ENCODE assay signal across 8 mouse cellular contexts in the genomic region with DNA sequence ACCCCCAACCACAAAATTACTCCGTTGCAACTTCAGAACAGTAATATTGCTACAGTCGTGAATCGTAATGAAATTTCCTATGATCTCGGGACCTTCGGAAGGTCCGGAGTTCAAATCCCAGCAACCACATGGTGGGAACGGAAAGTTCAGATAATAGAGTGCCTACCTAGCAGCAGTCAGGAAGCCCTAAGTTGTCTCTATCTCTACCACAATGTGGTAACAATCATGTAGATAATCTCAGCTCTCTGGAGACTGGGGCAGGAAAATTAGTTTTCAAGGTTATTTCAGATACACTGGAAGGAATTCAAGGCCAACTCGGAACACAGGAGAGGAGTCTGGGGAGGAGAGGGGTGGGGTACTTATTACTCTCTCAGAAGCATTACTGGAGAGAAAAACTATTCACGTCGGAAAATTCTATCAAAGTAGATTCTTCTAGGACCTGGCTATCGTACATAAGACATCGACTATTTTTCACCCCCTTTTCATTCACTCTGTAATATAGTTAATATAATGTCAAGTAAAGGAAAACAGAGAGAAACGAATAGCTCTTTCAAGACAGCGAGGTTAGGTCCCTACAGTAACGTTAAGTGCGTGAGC. TPM values are rescaled to one million over a fixed set of nuclear protein-coding genes. Genes with fewer than 3 reads are reported as not detected.
A peak's percentile ranks its signal among the peaks of the same experiment; 100 is the strongest.
DNase-seq lines count a peak whose midpoint lies in the region; ATAC-seq and TF ChIP-seq lines count a peak whose summit lies in the region.

No protein-coding gene starts in this region.

- no peak for TF ChIP-seq CTCF in midbrain, postnatal 0 days (IDR thresholded peaks at IDR 0.05)

- 0 out of 2 replicates have a peak, but pooled peaks have one; percentile 10 for ATAC-seq in kidney, embryonic 16.5 days (ENCODE audit: low FRiP score, low TSS enrichment)
- ATAC-seq in embryonic facial prominence, embryonic 11.5 days (replicated peaks; ENCODE audit: insufficient number of reproducible peaks, low FRiP score, low TSS enrichment, low read depth): no peak
- ATAC-seq in hindbrain, embryonic 15.5 days (ENCODE audit: low FRiP score, low read depth): no peak; the same call in 1 of the 2 replicates
- ATAC-seq in midbrain, postnatal 0 days (ENCODE audit: low FRiP score): no peak
- no peak for ATAC-seq in inflammation-experienced regulatory T-cells, adult 6 months

- peak overlapping the region; percentile 76 for H3K4me2 ChIP-seq in kidney, embryonic 16.5 days (replicated peaks; ENCODE audit: low read depth, low read length)
- peak overlapping the region; percentile 37 for H3K4me2 ChIP-seq in embryonic facial prominence, embryonic 11.5 days (ENCODE audit: low read depth, low read length)
- peak overlapping the region; percentile 64 for H3K4me2 ChIP-seq in hindbrain, embryonic 15.5 days
- peak overlapping the region; percentile 49 for H3K4me2 ChIP-seq in midbrain, postnatal 0 days (ENCODE audit: low read depth, low read length, poor library complexity, severe bottlenecking)

- no peaks in the 10 kb centered on the region for H3K27me3 ChIP-seq in kidney, embryonic 16.5 days (ENCODE audit: insufficient read depth, low read length)
- no peaks in the 10 kb centered on the region for H3K27me3 ChIP-seq in embryonic facial prominence, embryonic 11.5 days (ENCODE audit: control insufficient read depth, insufficient read depth, low read length)
- no peaks in the 10 kb centered on the region for H3K27me3 ChIP-seq in hindbrain, embryonic 15.5 days
- H3K27me3 ChIP-seq in midbrain, postnatal 0 days (ENCODE audit: insufficient read depth, low read length): no peaks in the 10 kb centered on the region

- no peak for DNase-seq in kidney, adult 18-20 months
- DNase-seq in embryonic facial prominence, embryonic 11.5 days (ENCODE audit: low spot score): peak; percentile 19
- DNase-seq in midbrain, postnatal 0 days (ENCODE audit: low spot score): no peak
- DNase-seq in gastrocnemius, postnatal 10 days: no peak
- DNase-seq in gastrocnemius, adult 8-10 months (ENCODE audit: low spot score in 2 of 2): no peak

- 39% methylated on average over 16 of the region's 16 CpGs for WGBS in kidney, embryonic 16.5 days
- 30% methylated on average over 16 of the region's 16 CpGs for WGBS in embryonic facial prominence, embryonic 11.5 days
- 40% methylated on average over 16 of the region's 16 CpGs for WGBS in hindbrain, embryonic 15.5 days
- 37% methylated on average over 16 of the region's 16 CpGs for WGBS in midbrain, postnatal 0 days

- H3K4me1 ChIP-seq in kidney, embryonic 16.5 days (ENCODE audit: insufficient read depth, low read length): peaks cover 37% of the 10 kb centered on the region
- no peaks in the 10 kb centered on the region; the same call in none of the 2 replicates for H3K4me1 ChIP-seq in embryonic facial prominence, embryonic 11.5 days (ENCODE audit: control insufficient read depth, insufficient read depth, low read length)
- H3K4me1 ChIP-seq in hindbrain, embryonic 15.5 days (replicated peaks): peaks cover 30% of the 10 kb centered on the region
- H3K4me1 ChIP-seq in midbrain, postnatal 0 days (ENCODE audit: insufficient read depth, low read length): peaks cover 5% of the 10 kb centered on the region

- peak overlapping the region; percentile 100 for H3K4me3 ChIP-seq in kidney, embryonic 16.5 days (ENCODE audit: low read length)
- peak overlapping the region; percentile 98 for H3K4me3 ChIP-seq in embryonic facial prominence, embryonic 11.5 days (ENCODE audit: low read depth, low read length)
- peak overlapping the region; percentile 91 for H3K4me3 ChIP-seq in hindbrain, embryonic 15.5 days
- H3K4me3 ChIP-seq in midbrain, postnatal 0 days (ENCODE audit: low read depth, low read length): peak overlapping the region; percentile 99

- H3K9ac ChIP-seq in kidney, embryonic 16.5 days (replicated peaks; ENCODE audit: low read length): peak overlapping the region; percentile 99
- H3K9ac ChIP-seq in embryonic facial prominence, embryonic 11.5 days (replicated peaks; ENCODE audit: low read length): peak overlapping the region; percentile 98
- H3K9ac ChIP-seq in hindbrain, embryonic 15.5 days: peak overlapping the region; percentile 94
- peak overlapping the region; percentile 98 for H3K9ac ChIP-seq in midbrain, postnatal 0 days (replicated peaks; ENCODE audit: low read length, poor library complexity, severe bottlenecking)

- H3K9me3 ChIP-seq in kidney, embryonic 16.5 days (ENCODE audit: low read length): no peaks in the 10 kb centered on the region
- H3K9me3 ChIP-seq in embryonic facial prominence, embryonic 11.5 days (replicated peaks; ENCODE audit: control insufficient read depth, low read length): no peaks in the 10 kb centered on the region
- no peaks in the 10 kb centered on the region for H3K9me3 ChIP-seq in hindbrain, embryonic 15.5 days
- no peaks in the 10 kb centered on the region for H3K9me3 ChIP-seq in midbrain, postnatal 0 days (ENCODE audit: low read length)

- H3K36me3 ChIP-seq in kidney, embryonic 16.5 days (ENCODE audit: insufficient read depth, low read length): 0 out of 2 replicates have a peak, but pooled peaks cover 4% of the 10 kb centered on the region
- H3K36me3 ChIP-seq in embryonic facial prominence, embryonic 11.5 days (replicated peaks; ENCODE audit: control insufficient read depth, insufficient read depth, low read depth, low read length): no peaks in the 10 kb centered on the region
- no peaks in the 10 kb centered on the region for H3K36me3 ChIP-seq in hindbrain, embryonic 15.5 days
- H3K36me3 ChIP-seq in midbrain, postnatal 0 days (ENCODE audit: insufficient read depth, low read length): no peaks in the 10 kb centered on the region; the same call in 1 of the 2 replicates

- peak overlapping the region; percentile 98 for H3K27ac ChIP-seq in kidney, embryonic 16.5 days (ENCODE audit: low read length)
- H3K27ac ChIP-seq in embryonic facial prominence, embryonic 11.5 days (replicated peaks; ENCODE audit: low read depth, low read length): peak overlapping the region; percentile 93
- H3K27ac ChIP-seq in hindbrain, embryonic 15.5 days (replicated peaks): peak overlapping the region; percentile 91
- peak overlapping the region; percentile 93; the same call in 1 of the 2 replicates for H3K27ac ChIP-seq in midbrain, postnatal 0 days (ENCODE audit: low read depth, low read length)

RNA-seq across cellular contexts. Expression of gene Bnip2, which starts 0.5 kb away (rescaled TPM):
- 111 and 116 TPM in 2 replicates for polyA plus RNA-seq in kidney, embryonic 16.5 days (2015; fragmentation: Nextera tagmentation; extraction: Ambion mirVana)
- polyA plus RNA-seq in embryonic facial prominence, embryonic 11.5 days (2014; fragmentation: Nextera tagmentation; extraction: Ambion mirVana): 124 and 138 TPM in 2 replicates
- polyA plus RNA-seq in hindbrain, embryonic 15.5 days (2015; fragmentation: Nextera tagmentation; extraction: Ambion mirVana): 70.2 and 74.6 TPM in 2 replicates
- total RNA-seq in midbrain, postnatal 0 days (2014; rRNA removed): 41.5 and 63.6 TPM in 2 replicates
- polyA plus RNA-seq in midbrain, postnatal 0 days (2015; fragmentation: Nextera tagmentation; extraction: Ambion mirVana): 45.9 and 48.0 TPM in 2 replicates
- 10 to 100 TPM; 72.5 to 77.2 TPM for total RNA-seq in gastrocnemius, postnatal 10 days (2021)
- 10 to 100 TPM; 35.8 to 59.1 (median 36.0) TPM for polyA plus RNA-seq in inflammation-experienced regulatory T-cells, adult 6 months (2017; shearing (Covaris generic))
- 10 to 100 TPM; 77.2 to 83.2 (median 79.7) TPM for total RNA-seq in gastrocnemius, adult 8-10 months (2022)

RNA-seq across cellular contexts. Expression of gene Gtf2a2, which starts 23.5 kb away (rescaled TPM):
- polyA plus RNA-seq in kidney, embryonic 16.5 days (2015; fragmentation: Nextera tagmentation; extraction: Ambion mirVana): 174 and 181 TPM in 2 replicates
- 226 and 246 TPM in 2 replicates for polyA plus RNA-seq in embryonic facial prominence, embryonic 11.5 days (2014; fragmentation: Nextera tagmentation; extraction: Ambion mirVana)
- polyA plus RNA-seq in hindbrain, embryonic 15.5 days (2015; fragmentation: Nextera tagmentation; extraction: Ambion mirVana): 190 and 192 TPM in 2 replicates
- total RNA-seq in midbrain, postnatal 0 days (2014; rRNA removed): 104 and 116 TPM in 2 replicates
- 213 and 236 TPM in 2 replicates for polyA plus RNA-seq in midbrain, postnatal 0 days (2015; fragmentation: Nextera tagmentation; extraction: Ambion mirVana)
- total RNA-seq in gastrocnemius, postnatal 10 days (2021): 10 to 100 TPM; 58.5 to 62.1 TPM
- 100 to 1,000 TPM; 150 to 200 (median 179) TPM for polyA plus RNA-seq in inflammation-experienced regulatory T-cells, adult 6 months (2017; shearing (Covaris generic))
- total RNA-seq in gastrocnemius, adult 8-10 months (2022): 10 to 100 TPM; 51.5 to 60.3 (median 56.9) TPM

RNA-seq across cellular contexts. Expression of gene Gcnt3, which starts 49.1 kb away (rescaled TPM):
- 1.5 and 1.7 TPM in 2 replicates for polyA plus RNA-seq in kidney, embryonic 16.5 days (2015; fragmentation: Nextera tagmentation; extraction: Ambion mirVana)
- polyA plus RNA-seq in embryonic facial prominence, embryonic 11.5 days (2014; fragmentation: Nextera tagmentation; extraction: Ambion mirVana): not detected in 2 replicates
- polyA plus RNA-seq in hindbrain, embryonic 15.5 days (2015; fragmentation: Nextera tagmentation; extraction: Ambion mirVana): not detected in 2 replicates
- total RNA-seq in midbrain, postnatal 0 days (2014; rRNA removed): 0.22 TPM in 1 of 2 replicates, not detected in the other
- polyA plus RNA-seq in midbrain, postnatal 0 days (2015; fragmentation: Nextera tagmentation; extraction: Ambion mirVana): 0.04 TPM in 1 of 2 replicates, not detected in the other
- not detected for total RNA-seq in gastrocnemius, postnatal 10 days (2021)
- not detected for polyA plus RNA-seq in inflammation-experienced regulatory T-cells, adult 6 months (2017; shearing (Covaris generic))
- not detected for total RNA-seq in gastrocnemius, adult 8-10 months (2022)
